Mouse (Mus musculus) kidney, embryonic 14.5 days (tissue): ENCODE measurements at regions not wholly inside any gene's neighbourhood (a gene's known extent, or its start where the extent isn't known, plus 50 kb on each side); places are given as distances from the start of the nearest gene placed in this dataset.
A peak's percentile ranks its signal among the peaks of the same experiment; 100 is the strongest.

Source experiments
- ATAC-seq: fragments of 200-750 bp; cut with Nextera tagmentation; 2 replicates; pipeline ENCODE4 v1.8.0; 2017; ENCODE audit warnings: moderate number of reproducible peaks, mild to moderate bottlenecking, moderate TSS enrichment, moderate library complexity; ENCODE audit not compliant: low FRiP score, low TSS enrichment
- H3K27ac ChIP-seq: fragments of 300-500 bp; sonication (generic); 2 replicates; pipeline ENCODE4 v1.5.1; 2014; ENCODE audit warnings: low read depth, mild to moderate bottlenecking, low read length, moderate library complexity, mixed read lengths
- H3K27me3 ChIP-seq: fragments of 300-500 bp; sonication (generic); 2 replicates; pipeline ENCODE4 v1.6.1; 2014; ENCODE audit warnings: mild to moderate bottlenecking, low read length; ENCODE audit not compliant: control insufficient read depth, insufficient read depth
- H3K36me3 ChIP-seq: fragments of 300-500 bp; sonication (generic); 2 replicates; pipeline ENCODE4 v1.6.1; 2014; ENCODE audit warnings: low read length, mixed read lengths; ENCODE audit not compliant: control insufficient read depth, insufficient read depth
- H3K4me1 ChIP-seq: fragments of 300-500 bp; sonication (generic); 2 replicates; pipeline ENCODE4 v1.6.1; 2014; ENCODE audit warnings: low read length, mixed read lengths; ENCODE audit not compliant: control insufficient read depth, insufficient read depth
- H3K4me2 ChIP-seq: fragments of 300-500 bp; sonication (generic); replicated peaks from 2 replicates; pipeline ENCODE4 v1.6.1; 2014; ENCODE audit warnings: low read depth, mild to moderate bottlenecking, low read length
- H3K4me3 ChIP-seq: fragments of 300-500 bp; sonication (generic); 2 replicates; pipeline ENCODE4 v1.5.1; 2014; ENCODE audit warnings: mild to moderate bottlenecking, low read length
- H3K9ac ChIP-seq: fragments of 300-500 bp; sonication (generic); 2 replicates; pipeline ENCODE4 v1.6.1; 2014; ENCODE audit warnings: low read depth, mild to moderate bottlenecking, low read length, moderate library complexity
- H3K9me3 ChIP-seq: fragments of 300-500 bp; sonication (generic); 2 replicates; pipeline ENCODE4 v1.6.1; 2016; ENCODE audit warnings: low read length; ENCODE audit not compliant: control insufficient read depth
- WGBS: fragments of 180-500 bp; shearing (Covaris S2); extraction: QIAGEN DNeasy Blood & Tissue Kit; methylation state at CpG from one replicate; pipeline ENCODE4 v1.1.7; 2014; 5-methylcytosine and 5-hydroxymethylcytosine counted together

DNA sequence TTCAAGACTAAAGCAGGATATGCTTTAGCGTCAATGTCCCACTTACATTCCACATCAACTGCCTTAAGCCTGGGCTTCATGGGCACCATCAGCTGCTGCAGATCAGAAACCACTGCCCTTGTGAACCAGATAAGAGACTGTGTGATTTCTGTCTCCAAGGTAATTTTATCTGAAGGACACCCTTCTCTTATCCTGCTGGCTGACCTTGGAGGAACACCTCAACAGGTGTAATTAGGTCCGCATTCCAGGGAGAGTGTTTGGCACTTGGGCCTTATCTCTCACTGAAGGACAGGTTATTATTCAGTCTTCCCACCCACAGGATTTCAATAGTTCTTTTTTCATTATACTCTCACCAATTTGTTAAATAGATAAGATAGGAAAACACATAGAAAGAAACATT, 583.1 kb upstream of the Kdm8 start:
- 95% methylated on average over 2 of the region's 2 CpGs for WGBS
- Histone ChIP-seq H3K4me2 (no peak overlapping the region), H3K4me1 (no peaks in the 10 kb centered on the region), H3K9me3 (peaks cover 6% of the 10 kb centered on the region; the same call in 1 of the 2 replicates), H3K27me3 (no peaks in the 10 kb centered on the region), H3K4me3 (no peak overlapping the region), H3K9ac (no peak overlapping the region), H3K27ac (no peak overlapping the region), H3K36me3 (no peaks in the 10 kb centered on the region)
- no peak for ATAC-seq

DNA sequence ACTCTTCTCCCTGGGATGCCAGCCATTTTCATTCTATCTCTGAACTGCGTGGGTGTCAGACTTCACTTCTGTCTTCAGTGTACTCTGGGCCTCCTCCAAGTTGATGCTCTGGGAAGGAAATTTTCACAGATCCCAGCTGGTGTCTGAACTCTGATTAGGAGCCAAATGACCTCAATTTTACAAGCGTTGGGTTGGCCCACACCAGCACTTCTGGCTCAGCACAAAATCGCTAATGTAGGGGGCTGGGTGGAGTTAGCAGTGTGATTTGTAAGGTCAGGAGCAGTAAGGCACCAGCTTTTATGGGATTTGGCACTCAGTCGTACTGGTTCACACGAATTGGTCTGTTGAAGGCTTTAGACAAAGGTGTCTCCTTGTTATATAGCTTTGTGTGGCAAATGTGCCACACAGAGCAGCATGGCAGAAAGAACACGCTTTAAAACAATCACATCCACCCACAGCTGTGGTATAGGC, 576.3 kb upstream of the Kdm8 start:
- no peak overlapping the region for H3K4me3 ChIP-seq
- peak; percentile 81; the same call in 1 of the 2 replicates for ATAC-seq
- WGBS: 17% methylated on average over 6 of the region's 6 CpGs
- no peaks in the 10 kb centered on the region for H3K27me3 ChIP-seq
- H3K4me2 ChIP-seq: no peak overlapping the region
- H3K4me1 ChIP-seq: no peaks in the 10 kb centered on the region
- H3K36me3 ChIP-seq: no peaks in the 10 kb centered on the region
- peak overlapping the region; percentile 74; the same call in 1 of the 2 replicates for H3K27ac ChIP-seq
- no peak overlapping the region for H3K9ac ChIP-seq
- H3K9me3 ChIP-seq: no peaks in the 10 kb centered on the region

DNA sequence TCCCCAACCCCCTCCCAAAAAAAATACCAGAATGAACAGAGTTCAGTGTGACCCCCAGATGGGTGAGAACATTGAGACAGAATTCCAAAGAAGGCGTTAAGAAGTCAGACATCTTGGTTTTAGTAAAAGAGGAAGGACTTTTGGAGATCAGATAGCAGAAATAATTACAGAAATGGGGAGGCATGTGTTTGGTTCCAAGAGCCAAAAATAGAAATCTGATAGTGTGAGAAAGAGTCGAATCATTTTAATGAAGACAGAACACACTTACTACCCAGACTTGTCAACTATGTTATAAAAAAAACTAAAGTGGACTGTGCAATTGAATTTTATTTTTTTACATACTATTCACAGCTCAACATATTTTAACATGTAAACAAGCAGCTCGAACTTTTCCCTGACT, 575.9 kb upstream of the Kdm8 start:
- no peak overlapping the region for H3K9ac ChIP-seq
- no peak overlapping the region for H3K4me2 ChIP-seq
- WGBS: 55% methylated on average over 3 of the region's 3 CpGs
- no peaks in the 10 kb centered on the region for H3K4me1 ChIP-seq
- H3K27ac ChIP-seq: peak overlapping the region; percentile 74; the same call in 1 of the 2 replicates
- H3K4me3 ChIP-seq: no peak overlapping the region
- no peaks in the 10 kb centered on the region for H3K27me3 ChIP-seq
- no peaks in the 10 kb centered on the region for H3K36me3 ChIP-seq
- no peaks in the 10 kb centered on the region for H3K9me3 ChIP-seq
- no peak; the same call in 1 of the 2 replicates for ATAC-seq

DNA sequence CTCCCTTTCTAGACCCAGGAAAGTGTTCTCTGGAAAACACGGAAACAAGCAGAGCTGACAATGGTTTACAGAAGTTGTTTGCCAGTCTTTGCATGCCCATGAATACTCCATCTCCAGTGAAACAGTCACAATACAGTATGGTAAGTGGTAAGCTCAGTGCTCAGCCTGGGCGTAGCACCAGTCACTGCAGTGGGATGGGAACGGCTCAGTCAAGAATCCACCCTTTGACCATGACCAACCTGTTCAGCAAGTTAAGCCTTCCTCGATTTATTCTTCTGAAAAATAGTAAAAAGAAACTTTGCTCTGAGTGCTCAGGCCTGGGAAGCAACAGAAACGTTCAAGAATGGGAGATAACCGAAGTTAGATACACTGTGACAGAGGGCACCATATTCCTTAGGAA, 563.7 kb upstream of the Kdm8 start:
- Histone ChIP-seq H3K36me3 (no peaks in the 10 kb centered on the region), H3K4me1 (no peaks in the 10 kb centered on the region), H3K4me2 (no peak overlapping the region), H3K9me3 (no peaks in the 10 kb centered on the region), H3K4me3 (no peak overlapping the region), H3K9ac (no peak overlapping the region), H3K27me3 (no peaks in the 10 kb centered on the region), H3K27ac (no peak overlapping the region)
- 88% methylated on average over 6 of the region's 6 CpGs for WGBS
- ATAC-seq: no peak

DNA sequence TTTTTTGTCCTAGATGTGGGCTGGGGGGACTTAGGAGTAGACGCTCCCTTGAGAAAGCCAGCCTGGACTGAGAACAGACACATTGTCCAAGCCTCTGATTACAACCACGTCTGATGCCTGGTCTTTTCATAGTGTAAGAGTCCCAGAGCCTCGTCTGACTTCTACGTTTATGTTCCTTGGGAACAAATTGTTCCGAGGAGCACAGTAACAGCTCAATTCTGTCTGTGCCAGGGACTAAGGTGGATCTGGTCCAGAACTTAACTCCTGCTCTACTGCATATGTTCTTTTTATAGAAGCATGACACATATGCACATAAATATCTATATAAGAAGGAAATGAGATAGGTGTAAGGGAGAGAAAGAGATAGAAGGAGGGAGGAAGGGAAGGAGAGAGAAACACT, 537.2 kb upstream of the Kdm8 start:
- no peak overlapping the region for H3K4me2 ChIP-seq
- H3K4me1 ChIP-seq: no peaks in the 10 kb centered on the region
- H3K9me3 ChIP-seq: no peaks in the 10 kb centered on the region
- H3K27me3 ChIP-seq: no peaks in the 10 kb centered on the region
- no peaks in the 10 kb centered on the region for H3K36me3 ChIP-seq
- no peak overlapping the region for H3K4me3 ChIP-seq
- no peak for ATAC-seq
- H3K9ac ChIP-seq: no peak overlapping the region
- no peak overlapping the region for H3K27ac ChIP-seq
- 60% methylated on average over 5 of the region's 5 CpGs for WGBS

DNA sequence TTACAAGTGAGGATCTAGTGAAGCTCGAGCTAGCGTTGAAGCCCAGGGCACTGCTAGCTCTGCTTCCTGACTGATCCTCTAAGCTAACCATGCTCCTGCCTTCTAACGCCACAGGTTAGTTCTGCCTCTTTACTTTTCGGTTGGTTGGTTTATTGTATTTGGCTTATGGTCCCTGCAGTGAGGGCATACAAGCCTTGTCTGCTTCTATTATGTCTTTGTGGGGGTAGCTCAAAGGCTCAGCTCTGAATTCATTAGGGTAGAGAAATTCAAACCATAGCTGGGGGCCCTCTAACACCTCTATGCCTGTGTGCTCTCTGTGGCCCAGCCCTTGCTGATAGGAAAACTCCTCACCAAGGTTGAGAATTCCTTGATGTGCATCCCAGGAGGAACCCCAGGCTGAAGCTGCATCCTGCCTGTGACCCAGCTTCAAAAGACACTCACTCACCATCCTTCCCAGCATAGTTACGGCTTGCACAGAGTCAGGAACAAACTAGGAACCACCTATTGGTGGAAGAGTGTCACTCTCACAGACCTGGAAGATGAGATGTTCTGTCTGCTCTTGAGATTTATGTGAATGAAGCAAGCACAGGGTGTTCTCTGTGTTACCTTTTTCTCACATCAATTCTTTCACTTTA, 536.7 kb upstream of the Kdm8 start:
- H3K9me3 ChIP-seq: no peaks in the 10 kb centered on the region

DNA sequence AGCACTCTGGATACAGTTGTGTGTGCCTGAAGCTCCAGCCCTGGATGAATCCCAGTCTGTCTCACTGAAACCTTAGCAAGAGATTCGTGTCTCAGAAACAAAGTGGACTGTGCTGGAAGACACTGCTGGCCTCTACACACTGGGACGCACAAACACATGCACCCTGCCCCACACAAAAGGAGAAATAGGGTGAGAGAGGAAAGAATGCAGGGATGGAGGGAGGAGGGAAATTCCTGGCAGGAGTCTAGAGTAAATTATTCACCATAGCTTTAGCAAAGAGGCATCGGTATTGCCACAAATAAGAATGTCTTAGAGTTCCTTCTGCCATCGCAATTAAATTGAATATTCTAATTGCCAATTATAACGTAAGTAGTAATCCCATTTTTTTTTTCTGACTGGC, 530.4 kb upstream of the Kdm8 start:
- Histone ChIP-seq H3K27ac (no peak overlapping the region), H3K4me2 (no peak overlapping the region), H3K9me3 (no peaks in the 10 kb centered on the region), H3K27me3 (no peaks in the 10 kb centered on the region), H3K4me1 (no peaks in the 10 kb centered on the region), H3K4me3 (no peak overlapping the region), H3K9ac (no peak overlapping the region), H3K36me3 (no peaks in the 10 kb centered on the region)
- 87% methylated on average over 5 of the region's 5 CpGs for WGBS
- no peak for ATAC-seq

More for the DNA sequence above, 536.7 kb upstream of the Kdm8 start:
- no peak overlapping the region for H3K4me3 ChIP-seq
- H3K4me1 ChIP-seq: no peaks in the 10 kb centered on the region
- ATAC-seq: no peak
- H3K27ac ChIP-seq: no peak overlapping the region
- H3K4me2 ChIP-seq: no peak overlapping the region
- H3K36me3 ChIP-seq: no peaks in the 10 kb centered on the region
- no peak overlapping the region for H3K9ac ChIP-seq
- H3K27me3 ChIP-seq: no peaks in the 10 kb centered on the region
- WGBS: 60% methylated on average over 5 of the region's 5 CpGs

DNA sequence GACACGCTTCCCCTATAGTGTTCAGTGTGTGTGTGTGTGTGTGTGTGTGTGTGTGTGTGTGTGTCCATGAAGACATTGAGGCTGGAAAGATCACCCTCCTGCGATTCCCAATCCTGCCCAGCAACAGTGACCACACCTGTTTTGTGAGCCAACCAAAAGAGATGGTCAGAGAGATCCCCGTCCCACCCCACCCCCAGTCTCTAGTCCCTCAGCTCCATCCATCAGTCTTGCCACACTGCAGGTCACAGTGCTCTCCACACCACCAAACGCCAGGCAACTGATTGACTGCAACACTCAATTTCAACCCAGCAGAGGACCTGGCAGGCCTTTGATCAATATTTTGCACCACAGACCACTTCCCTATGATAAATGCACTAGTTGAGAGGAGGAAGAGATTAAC, 530.0 kb upstream of the Kdm8 start:
- Histone ChIP-seq H3K4me3 (no peak overlapping the region), H3K9ac (no peak overlapping the region), H3K4me1 (no peaks in the 10 kb centered on the region), H3K27me3 (no peaks in the 10 kb centered on the region), H3K9me3 (no peaks in the 10 kb centered on the region), H3K27ac (no peak overlapping the region), H3K4me2 (no peak overlapping the region), H3K36me3 (no peaks in the 10 kb centered on the region)
- no peak for ATAC-seq
- 66% methylated on average over 4 of the region's 4 CpGs for WGBS

DNA sequence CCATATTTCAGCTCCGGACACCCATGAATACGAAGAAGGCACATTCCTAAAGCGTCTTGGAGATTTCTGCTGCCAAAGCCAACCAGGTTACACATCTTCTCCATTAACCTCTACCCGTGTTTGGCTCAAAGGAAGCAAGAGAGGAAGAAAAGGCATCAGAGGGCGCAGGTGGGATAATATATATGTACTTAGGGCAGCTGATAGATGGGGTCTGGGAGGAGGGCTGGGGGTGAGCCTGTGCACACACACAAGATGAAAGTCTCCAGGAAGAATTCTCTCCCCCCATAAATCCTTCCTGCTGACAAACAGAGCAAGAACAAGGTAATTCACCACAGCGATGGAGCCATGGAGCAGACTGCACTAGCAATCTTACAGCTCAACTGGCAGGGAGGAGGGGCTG, 529.5 kb upstream of the Kdm8 start:
- no peaks in the 10 kb centered on the region for H3K27me3 ChIP-seq
- H3K27ac ChIP-seq: no peak overlapping the region
- no peak overlapping the region for H3K9ac ChIP-seq
- no peak for ATAC-seq
- WGBS: 53% methylated on average over 6 of the region's 6 CpGs
- H3K9me3 ChIP-seq: no peaks in the 10 kb centered on the region
- no peak overlapping the region for H3K4me2 ChIP-seq
- no peaks in the 10 kb centered on the region for H3K36me3 ChIP-seq
- no peak overlapping the region for H3K4me3 ChIP-seq
- H3K4me1 ChIP-seq: no peaks in the 10 kb centered on the region
